Mouse (Mus musculus) inflammation-experienced regulatory T-cells (primary cell): ENCODE data around the gene Gm17622. TPM values are rescaled to one million over a fixed set of nuclear protein-coding genes. Genes with fewer than 3 reads are reported as not detected.

Source experiments
- polyA plus RNA-seq, 2 experiments: library from polyadenylated mRNA; unstranded; fragments of 100-300 nt; shearing (Covaris generic); gene quantifications; one replicate each; pipeline ENCODE4 v1.2.1; 2017

The Gm17622 gene
- not detected for polyA plus RNA-seq

DNA sequence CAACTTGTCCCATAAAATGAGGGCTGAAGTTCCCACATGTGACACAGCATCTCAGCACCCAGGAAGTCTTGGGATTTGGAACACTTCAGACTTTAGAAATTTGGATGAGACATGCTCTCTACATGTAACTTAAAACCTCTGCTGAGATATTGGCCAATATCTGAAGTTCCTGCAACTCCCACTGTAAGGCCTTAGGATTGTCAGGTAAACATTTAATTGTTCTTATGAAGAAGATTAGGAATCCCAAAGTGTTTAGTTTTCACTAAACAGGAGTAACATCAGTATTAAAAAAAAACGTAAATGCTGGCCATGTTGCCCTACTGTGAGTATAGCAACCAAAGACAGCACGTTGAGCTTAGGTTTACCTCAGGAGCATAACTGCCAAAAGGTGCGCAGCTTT is at the start of gene Gm17622:
Gm17622 (plus strand) TSS at position 301 of the 400 bp plus-strand sequence.

DNA sequence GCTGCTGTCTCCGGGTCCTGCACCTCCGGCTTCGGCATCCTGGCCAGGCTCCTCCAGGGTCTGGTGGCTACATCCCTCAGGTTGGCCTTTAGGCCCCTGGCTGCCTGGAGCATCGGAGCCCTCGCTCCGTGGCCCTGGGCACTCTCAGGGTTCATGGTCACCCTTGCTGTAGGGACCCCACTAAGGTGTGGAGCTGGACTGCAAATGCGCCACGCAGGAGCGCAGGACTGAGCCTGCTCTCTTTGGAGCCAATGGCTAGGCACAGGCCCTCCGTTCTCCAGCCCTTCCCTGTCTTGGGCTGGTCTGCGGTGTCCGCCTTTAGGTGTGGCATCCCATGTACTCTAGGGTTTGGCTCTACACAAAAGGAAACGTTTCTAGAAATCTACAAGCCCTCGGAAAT is 19.6 kb upstream of the Gm17622 start, which contains the start of gene Ankdd1b:
Ankdd1b (minus strand) TSS at position 242 of the 400 bp plus-strand sequence.

Other genes starting within 250 kb of the Gm17622 start
- 10 to 100 TPM; 19.6 to 28.1 TPM for gene Poc5, start 102.4 kb upstream of the Gm17622 start, polyA plus RNA-seq
- gene Ankdd1b, start 19.5 kb upstream of the Gm17622 start, polyA plus RNA-seq = not detected
- gene Polk, start 51.8 kb downstream of the Gm17622 start, polyA plus RNA-seq = 10 to 100 TPM; 19.1 to 19.4 TPM
- 10 to 100 TPM; 26.3 to 28.7 TPM for gene Col4a3bp, start 51.9 kb downstream of the Gm17622 start, polyA plus RNA-seq
- 10 to 100 TPM; 54.8 to 68.3 TPM for gene Hmgcr, start 180.2 kb downstream of the Gm17622 start, polyA plus RNA-seq